Mouse (Mus musculus): Measurements from ENCODE around the gene Eci3.

Gene Eci3

GRCm38 (mm10) chr13:34934931-34935644, 28.5 kb downstream of the Eci3 start:
- DNase-seq = no peak

DNA sequence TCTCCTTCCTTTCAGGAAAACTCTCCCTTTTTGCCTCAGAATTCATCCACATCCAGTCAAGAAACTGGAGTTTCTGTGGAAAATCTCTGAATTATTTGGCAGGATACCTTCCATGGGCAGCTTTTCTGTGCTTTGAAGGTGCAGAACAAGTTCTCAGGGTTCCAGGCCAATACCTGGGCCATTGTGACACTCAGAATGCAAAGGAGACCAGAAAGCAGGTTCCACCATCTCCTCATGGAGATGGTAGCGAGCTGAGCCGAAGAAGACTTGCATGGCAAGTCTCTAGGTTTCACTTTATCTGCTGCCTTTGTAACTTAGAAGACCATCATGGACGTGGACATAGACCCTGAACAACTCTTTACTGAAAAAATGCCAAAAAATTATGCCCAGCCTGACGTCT, 39.4 kb downstream of the Eci3 start, which contains the start of the genes Fam217a and 4933417A18Rik:
Gene Fam217a, minus strand, starts transcription at position 101 of the 400 bp plus-strand sequence.
Gene 4933417A18Rik, plus strand, starts transcription at position 200 of the 400 bp plus-strand sequence.
- no peak for DNase-seq

- DNase-seq = no peak
Measured at GRCm38 (mm10) chr13:34916520-34917167, 47.0 kb downstream of the Eci3 start.

DNA sequence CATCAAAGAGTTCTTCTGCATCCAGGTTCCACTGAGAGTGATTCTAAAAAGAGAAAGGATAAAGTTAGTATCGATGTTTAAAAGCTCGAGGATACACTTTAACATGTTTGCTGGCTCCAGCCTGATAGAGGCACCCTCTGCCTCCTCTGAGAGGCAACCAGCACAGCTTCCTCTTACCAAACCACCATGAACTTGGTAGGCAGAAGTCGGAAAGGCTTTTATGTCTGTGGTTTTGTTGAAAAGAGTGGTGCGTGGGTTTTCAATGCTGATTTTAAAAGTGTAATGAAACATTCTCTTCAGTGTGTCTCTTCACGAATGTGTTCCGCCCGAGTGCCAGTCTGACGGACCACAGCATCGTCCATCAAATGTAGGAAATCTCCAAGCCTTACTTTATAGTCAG, 49.0 kb downstream of the Eci3 start:
- DNase-seq = no peak

All from cerebellum, postnatal 36 days (tissue).